Mouse (Mus musculus) heart, adult 9 months (tissue): ENCODE data around the gene Igsf8.

ENCODE experiments used
- DNase-seq, 2 experiments: peaks; one replicate each; pipeline ENCODE4 v3.0.0; 2022; ENCODE audit warnings: low spot score in 2 of 2

The Igsf8 gene

DNA sequence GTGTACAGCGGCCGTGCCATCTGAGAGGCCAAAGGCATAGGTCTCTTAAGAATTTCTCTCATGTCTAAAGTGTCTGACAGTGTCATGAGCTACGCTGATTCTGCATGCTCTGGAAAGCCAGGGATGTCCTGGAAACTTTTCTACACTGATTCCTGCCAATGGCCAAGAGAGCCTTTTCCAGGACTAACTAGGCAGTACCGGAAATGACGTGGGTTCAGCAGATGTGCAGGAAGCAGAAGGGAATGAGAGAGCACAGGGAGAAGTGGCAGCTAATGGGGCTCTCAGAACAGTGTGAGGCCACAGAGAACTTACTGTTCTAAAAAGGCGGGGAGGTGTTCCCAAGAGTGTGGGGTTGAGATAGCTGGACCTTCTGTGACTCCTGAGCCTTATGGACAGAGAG is 11.9 kb downstream of the Igsf8 start:
- DNase-seq = peak; percentile 71

DNA sequence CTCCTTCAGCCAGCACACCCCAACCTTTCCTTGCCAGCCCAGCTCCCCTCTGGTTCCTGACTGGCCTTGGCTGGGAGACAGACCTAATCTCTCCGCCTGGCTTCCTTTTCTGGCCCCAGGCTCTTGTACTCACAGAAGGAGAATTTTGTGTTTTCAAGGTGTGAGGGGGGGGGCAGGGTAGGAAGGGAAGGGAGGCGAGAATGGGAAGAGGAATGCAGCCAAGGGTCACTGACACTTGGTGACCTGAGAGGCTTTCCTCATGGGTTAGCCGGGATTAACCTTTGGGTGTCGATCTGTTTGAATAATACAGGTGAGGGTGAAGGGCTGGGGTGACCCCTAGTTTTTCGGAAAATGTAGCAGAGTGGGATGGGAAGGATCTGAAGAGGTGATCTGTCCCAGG is 12.7 kb downstream of the Igsf8 start:
- no peak for DNase-seq

DNA sequence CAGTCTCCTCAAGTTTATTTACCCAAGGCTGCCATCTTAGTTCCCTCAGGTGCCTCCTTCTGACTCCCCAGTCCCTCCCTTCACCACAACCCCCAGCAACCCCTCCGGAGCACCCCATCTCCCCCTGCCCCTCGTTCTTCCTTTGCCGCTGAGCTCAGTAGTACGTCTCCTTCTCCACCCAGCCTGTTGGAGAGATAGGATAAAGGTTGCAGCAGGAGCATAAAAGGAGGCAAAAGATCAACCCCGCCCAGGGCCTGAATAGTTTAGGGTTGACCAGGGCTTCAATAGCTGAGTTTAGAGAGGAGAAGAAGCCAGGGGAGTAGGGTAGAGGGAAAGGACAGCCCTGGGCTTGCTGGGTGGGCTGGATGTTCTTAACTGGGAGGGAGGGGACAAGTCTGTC is 13.1 kb downstream of the Igsf8 start:
- DNase-seq = no peak

DNA sequence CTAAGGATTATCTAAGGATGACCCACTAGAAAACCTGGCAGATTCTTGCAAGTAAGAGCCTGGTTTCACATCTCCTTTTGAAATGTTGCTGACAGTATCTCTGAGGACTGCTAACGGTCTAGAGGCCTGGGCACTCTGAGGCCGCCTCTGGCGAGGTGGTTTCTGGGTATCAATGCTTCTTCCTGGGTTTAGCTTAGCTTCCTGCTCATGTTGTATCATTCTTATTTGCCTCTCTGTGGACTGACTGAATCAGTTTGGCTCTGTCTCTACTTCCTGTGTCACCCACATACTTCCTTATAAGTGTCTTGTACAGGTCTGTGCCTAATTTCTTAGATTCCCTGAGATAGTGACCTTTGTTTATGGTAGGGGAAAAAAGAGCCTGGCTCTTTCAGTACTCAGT is 15.7 kb downstream of the Igsf8 start:
- peak in 1 of 2 experiments; percentile 57 for DNase-seq

DNA sequence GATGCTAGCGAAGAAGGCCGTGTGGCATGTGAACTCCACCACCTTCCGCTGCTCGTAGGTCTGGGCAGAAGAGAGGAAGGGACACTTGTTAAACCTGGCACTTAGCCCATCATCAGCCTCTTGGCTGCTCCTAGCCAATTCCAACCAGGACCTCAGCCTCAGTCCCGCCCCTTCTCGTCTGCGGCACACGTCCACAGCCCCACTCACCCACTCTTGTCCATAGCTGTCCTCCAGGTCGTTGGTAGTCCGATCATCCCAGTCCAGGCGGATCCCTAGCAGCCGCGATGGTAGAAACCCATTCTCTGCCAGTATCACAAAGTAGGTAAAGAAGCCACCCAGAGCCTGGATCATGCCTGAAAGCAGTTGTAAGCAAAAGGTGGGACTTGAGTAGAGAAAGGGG is 16.9 kb downstream of the Igsf8 start:
- DNase-seq = no peak

DNA sequence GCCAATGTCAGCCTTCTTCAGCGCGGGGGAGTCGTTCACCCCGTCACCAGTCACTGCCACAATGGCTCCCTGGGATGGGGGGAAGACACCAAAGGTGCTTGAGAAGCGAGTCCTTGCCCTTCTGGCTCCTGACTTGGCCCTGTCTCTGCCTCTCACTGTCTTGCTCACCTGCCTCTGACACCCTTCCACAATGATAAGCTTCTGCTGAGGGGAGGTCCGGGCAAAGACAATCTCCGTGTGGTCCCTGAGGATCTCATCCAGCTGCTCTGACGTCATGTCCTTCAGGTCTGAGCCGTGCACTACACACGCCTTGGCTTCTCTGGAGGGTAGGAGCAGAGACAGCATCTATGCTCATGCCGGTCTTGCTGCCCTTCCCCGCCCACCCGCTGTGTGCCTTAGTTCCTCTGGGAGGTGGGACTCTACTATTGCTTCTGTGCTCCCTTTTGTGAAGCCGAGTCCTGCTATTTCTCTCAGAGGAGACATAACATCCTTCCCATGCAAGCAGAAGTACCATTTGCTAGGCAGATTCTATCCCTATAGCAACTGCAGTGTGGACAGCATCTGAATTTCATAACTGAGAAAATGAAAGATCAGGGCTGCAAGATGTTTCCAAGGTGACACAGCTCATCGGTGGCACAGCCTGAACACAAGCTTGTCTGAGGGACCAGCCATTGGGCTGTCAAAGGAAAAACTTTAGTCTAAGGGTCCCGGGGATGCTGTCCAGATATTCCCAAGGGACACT is 18.5 kb downstream of the Igsf8 start:
- DNase-seq = no peak

DNA sequence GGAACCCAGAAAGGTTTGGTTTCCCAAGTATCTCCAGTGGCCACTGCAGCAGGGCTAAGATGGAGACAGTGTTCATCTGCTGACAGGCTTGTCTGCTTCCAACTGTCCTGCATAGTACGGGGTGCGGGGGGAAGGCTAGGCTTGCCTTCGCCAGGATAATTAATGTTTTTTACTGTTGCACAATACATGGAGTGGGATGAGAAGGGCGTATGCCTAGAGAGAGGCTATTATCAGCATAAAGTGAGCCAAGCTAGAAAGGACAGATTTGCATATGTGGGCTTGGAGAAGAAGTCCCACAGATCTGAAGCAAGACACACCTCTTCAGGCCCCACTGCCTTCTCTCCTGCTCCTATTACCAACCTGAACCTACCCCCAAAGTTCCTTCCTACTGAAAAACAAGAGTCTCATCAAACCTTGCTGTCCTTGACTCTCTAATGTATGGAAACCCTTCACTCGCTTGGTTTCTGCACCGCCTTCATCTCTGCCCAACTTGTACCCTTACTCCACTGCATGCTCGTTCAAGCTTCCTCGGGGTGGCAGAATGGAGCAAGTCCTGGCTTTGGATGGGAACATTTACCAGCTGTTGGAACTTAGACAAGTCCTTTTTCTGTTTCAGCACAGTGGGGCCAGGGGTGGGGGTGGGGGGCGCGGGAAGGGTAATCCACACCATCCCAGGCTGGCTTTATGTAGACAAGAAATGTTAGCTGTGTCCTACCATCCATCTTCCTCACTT is 20.2 kb downstream of the Igsf8 start:
- DNase-seq = peak; percentile 58 to 59

DNA sequence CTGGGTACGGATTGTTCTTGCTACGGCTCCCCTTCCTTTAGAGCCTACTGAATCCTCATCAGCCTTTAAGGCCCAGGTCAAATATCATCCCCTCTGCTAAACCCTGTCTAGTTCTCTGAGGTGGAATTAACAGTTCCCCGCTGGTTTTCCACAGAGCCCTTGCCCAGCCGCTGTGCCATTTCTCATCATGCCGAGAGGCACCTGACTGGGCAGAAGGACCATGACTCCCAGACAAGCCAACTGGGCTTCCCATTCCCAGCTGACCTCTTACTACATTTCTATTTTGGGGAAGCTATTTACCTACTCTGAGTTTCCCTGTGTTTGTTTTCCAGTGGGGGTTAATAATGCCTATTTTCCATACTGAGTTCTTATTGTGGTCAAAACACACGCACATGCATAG is 21.6 kb downstream of the Igsf8 start:
- DNase-seq = no peak

DNA sequence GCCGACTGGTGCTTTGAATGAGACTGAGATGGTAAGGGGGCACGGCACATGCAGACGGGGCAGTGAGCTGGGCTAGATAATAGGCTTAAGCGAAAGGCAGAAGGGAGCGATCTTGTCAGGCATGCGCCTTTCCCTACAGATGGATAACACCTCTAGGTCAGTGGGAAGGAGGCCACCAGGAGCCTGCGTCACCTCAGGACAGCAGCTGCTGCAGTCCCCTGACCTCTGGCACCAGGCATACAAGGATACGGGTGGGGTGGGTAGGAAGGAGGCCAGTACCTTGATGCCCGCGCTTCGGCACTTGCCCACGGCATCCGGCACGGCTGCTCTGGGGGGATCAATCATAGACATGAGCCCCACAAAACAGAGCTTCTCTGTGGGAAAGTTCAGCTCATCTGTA is 22.8 kb downstream of the Igsf8 start:
- no peak for DNase-seq

DNA sequence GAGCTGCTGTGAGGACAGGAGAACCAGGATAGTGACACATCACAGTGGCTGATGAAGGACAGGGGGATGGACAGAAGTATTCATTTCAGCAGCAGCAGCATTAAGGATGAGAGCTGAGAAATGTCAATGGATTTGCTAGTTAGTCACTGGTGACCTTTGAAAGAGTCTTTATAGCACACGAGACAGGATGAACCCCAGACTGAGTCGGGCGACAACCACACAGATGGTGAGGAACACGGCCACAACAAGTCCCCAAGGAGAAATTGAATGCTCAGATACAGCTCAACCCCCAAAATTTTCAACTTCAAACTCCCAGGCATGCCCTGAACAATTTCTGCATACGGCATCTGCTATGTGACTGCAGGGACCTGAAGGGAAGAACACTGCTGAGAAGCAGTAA is 25.3 kb downstream of the Igsf8 start:
- DNase-seq = no peak

DNA sequence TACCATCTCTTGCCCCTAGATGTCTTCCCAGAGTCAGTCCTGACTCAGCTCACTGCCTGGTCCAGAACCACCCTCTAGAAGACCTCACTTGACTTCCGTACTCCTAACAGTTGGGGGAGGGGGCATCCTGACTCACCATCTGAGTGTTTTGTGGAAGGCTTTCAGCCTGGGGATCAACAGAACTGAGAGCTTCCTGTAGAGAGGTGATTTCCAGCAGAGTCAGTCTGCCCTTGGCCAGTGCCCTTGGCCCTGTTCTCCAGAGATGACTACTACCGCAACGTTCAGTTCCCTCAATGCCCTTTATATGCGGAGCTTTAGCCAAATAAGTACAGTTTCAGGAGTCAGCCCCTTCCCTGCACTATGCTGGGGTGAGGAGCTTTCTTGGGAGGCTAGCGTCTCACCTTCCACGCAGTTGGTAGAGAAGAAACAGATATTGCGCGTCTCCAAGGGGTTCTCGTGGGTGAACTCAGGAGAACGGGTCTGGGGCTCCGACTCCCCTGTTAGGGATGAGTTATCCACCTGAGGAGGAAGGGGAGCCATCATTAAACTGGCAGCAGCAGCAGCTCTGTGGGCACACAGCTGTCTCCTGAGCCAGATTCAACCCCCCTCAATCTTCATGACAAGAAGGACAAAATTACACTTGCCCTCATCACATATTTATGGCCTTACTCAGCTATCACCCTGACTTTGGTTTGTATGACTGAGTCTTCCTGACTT is 27.6 kb downstream of the Igsf8 start:
- DNase-seq = no peak

DNA sequence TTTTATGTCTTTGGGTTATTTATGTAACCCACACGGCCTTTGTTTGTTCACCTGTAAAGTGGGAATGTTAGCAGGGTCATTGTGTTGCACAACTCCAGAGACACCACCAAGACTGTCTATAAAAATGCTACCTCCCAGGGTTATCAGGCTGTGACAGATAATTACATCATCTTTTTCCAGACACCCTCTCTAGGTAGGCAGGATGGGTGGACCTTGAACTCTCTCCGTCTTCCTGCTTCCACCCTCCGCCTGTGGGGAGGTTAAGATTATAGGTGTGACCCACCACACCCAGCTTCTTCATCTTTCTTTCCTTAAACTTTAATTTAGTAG is 28.1 kb downstream of the Igsf8 start:
- no peak for DNase-seq

DNA sequence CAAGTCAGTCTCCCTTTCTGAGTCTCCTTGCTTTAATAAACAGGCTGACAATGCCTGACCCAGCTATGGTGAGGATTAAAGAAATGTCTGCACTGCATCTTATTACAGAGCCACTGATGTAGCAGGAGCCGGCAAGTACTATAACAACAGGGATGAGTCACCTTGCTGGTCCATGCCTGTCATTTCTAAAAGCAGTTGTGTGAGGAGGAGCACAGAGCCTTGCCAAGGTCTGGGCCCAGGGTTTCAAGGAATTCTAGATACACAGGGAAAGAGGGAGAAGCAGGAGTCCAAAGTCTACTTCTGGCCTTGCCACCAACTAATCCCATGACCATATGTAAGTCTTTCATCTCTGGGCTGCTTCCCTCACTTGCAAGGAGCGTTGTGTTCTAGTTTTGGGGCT is 31.4 kb downstream of the Igsf8 start:
- no peak for DNase-seq

DNA sequence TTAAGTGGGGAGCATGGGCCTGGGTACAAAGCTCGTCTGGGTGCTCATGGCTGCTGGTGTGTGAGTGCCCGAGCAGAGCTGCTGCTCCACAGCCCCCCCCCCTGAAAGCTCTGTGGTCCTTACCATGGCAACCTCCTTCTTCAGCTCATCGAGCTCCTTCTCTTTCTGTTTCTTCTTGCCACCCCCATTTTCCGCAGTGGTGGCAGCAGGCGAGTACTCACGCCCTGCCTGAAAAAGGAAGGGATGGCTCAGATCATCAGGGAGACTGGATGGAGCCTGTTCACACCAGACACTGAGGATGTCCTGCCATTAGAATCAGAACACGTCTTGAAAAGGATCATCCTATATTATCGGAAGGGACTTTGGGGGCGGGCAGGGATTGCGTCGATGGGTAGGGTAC is 32.0 kb downstream of the Igsf8 start:
- DNase-seq = no peak

DNA sequence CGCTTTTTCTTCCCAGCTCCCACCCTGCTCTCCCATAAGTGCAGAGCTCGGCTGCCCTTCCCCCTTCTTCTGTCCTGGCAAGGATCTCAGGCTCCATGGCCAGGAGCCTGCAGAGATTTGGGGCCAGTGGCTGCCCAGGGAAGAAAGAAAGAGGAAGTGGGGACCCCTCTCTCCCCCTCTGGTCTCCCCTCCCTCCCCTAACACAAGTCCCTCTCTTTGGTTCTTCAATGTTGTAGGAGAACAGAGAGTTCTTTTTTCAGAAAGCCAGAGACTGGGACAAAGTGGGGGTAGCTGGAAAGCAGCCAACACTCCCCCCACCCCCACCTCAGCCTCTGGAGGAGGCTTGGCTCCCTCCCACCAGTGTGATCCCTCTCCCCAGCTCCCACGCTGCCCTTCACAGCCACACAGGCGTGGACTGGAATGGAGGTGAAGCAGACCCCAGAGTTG is 34.3 kb downstream of the Igsf8 start:
- peak in 1 of 2 experiments; percentile 56 for DNase-seq

DNA sequence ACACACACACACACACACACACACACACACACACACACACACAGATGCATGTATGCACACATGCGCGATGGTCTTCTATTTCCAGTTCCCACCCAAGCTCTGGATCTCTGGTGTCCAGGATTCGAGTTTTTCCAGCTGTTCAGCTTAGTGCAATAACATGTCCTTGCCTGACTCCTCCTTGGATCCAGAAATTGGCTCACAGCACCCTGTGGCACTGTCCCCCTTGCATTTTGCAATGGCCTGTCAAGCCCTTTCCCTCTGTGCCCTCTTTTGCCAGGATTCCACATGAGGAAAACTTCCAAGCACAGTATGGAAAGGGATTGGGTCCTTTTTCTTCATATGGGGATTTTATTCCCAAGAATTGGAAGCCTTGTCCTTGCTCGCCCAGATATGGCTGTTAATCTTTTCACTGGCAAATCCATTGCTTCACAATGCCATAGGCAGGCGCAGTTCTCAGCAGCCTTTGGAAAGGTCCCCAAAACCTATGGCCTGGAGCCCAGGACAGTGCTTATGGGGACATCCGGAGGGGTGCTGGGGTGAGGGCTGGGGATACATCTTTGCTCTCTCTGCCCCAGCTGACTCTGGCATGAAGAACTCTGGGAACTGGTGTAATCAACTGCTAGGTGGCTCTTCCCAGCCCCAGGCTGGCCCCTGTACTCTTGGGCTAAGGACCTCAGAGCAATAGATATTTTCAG is 35.5 kb downstream of the Igsf8 start:
- DNase-seq = peak; percentile 71 to 79

DNA sequence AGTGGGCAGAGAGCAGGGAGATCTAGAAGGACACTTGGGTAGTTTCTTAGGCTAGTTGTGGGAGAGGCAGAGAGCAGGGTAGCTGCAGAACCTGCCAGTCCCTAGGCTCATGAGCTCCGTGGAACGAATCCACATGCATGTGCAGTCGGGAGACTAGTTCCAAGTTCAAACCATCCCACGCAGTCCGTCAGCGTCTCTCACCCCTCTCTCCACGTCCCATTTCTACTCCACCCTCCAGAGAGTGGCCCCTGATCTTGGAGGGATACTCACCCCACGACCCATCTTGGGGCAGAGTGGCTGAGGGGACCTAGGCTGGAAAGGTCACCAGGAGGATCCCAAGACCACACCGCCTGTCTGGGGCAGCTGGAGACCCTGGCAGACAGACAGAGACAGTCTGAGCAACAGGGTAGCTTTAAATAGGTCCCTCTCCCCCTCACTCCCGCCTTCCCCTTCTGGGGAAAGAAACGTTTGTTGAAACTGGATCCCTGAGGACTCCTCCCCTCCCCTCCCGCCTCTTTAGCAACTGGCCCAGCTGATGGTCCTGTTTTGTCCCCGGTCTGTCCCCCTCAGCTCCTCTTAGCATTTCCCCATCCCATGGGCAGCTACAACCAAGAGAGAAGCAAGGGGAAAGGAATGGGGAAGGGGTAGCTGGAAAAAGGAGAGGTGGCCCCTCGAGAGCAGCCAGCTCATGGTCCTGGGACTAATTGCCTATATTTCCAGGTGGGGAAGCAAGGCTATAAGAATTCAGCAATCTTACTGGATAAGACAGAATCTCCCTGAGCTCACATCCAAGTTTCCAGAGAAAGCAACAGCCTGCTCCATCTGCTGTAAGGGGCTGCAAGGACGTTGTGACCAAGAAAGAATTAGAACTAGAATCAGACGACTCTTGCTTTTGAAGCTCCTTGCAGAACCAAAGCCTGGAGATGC is 36.4 kb downstream of the Igsf8 start, which contains the start of gene Atp1a2:
Gene Atp1a2, minus strand, starts transcription at position 454 of the 927 bp plus-strand sequence.
- peak; percentile 86 to 90 for DNase-seq

DNA sequence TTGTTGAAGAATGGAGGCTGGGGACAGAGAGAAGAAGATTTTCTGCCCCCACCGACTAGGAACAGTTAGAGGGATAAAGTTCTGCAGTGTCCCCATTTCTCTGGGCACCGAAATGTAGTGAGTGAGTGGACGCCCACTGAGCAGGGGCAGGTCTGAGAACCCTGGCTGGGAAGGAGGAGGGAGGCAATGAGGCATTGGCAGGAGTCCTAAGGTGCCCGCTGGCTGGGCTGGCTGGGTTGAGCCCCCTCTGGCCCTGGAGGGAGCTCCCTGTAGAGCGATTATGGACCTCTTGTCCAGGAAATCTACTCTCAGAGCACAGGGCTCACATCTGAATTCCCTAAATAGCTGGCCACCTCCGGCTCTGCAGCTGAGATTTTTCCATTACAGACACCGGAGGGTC is 38.1 kb downstream of the Igsf8 start:
- DNase-seq = no peak

DNA sequence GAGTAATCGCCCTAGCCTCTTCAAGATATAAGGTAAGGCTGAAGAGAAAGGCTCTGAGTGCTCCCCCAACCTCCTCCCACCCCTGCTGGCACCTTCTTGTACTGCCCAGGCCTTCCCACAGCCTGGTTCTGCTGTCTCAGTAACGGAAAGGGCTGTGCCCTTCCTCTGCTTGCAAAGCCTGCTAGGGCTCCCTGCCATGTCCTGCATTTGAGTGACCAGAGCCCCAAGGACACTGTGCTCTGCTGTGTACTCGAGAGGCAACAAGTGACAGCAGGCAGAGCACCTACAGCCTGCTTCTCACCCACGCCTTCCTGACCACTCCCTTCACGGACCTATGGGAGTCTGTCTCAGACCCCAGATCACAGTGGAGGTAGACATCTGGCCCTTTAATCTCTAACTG is 38.8 kb downstream of the Igsf8 start:
- DNase-seq = peak; percentile 53 to 67

DNA sequence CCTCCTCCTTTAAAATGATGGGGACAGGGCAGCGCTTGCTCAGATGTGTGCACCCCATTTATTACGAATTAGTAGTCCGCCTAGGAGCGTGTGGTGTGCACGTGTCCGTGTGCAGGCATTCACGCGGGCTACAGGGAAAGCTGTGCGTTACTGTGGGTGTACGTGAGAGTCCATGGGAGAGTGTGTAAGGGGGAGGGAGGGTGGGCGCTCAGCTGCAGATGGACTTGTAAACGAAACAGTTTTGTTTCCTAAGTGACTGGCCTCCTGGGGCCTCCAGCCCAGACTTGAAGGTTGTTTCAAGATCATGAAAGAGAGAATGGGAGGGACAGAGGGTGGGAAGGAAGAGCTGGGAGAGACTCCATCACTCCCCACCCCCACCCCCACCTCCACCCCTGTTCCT is 39.7 kb downstream of the Igsf8 start:
- no peak for DNase-seq

DNA sequence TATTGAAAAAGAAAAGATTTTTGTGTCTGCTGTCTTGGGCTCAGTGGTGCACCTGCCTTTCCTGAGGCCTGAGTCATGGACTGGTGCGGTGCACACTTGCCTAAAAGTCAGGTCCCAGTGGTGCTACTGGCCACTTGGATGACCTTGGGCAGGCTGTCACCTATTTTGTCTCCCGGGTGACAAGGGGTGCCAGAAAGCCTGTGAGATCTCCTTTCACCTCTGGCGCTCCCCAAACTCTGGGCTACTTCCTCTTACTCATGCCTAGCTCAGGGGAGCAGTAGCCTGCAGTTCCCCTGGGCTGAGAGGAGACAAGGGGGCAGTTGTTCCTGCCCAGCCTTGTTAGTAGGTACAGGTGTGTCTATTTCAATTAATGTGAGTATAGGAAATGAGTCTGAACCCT is 40.9 kb downstream of the Igsf8 start:
- DNase-seq = no peak
